Mouse (Mus musculus): ENCODE measurements around the gene H2al2a.
"Not testable (repeated sequence)": the region's sequence is repeated elsewhere in the genome, so short reads cannot be mapped to it uniquely, and the experiment has no call there.

Gene H2al2a

DNA sequence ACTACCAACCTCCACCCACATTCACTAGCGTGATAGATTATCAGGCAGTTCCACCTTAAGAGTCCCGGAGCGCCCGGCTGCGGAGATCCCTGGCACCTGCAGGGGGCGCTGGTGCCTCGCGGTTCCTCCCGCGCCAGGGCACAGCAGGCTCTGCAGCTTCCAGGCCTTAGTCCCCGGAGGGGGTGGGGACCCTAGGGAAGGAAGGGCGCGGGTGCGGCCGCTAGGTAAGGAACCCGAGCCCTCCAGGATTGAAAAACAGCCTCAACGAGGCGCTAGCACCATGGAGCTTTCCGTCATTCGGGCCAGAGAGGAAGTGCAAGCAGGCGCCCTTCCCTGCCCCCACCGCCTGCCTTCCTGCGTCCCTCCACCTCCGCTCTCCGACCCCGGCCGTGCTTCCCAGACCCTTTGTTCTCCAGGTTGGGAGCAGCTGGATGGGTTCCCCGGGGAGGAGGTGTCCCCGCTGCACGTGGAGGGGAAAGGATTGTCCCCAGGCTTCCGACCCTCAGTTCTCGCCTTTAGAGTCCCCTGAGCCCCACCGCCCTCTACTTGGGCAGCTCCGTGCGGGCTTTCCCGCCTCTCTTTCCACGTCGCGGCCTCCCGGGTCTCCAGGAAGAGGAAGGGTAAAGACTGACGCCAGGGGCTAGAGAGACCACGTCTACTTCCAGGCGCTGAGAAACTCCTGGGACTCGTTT is 30.8 kb upstream of the H2al2a start:
- DNase-seq, result peak; percentile 91

GRCm38 (mm10) chr2:18026116-18026947 is 29.6 kb upstream of the H2al2a start:
- peak; percentile 29 to 41 for DNase-seq

DNA sequence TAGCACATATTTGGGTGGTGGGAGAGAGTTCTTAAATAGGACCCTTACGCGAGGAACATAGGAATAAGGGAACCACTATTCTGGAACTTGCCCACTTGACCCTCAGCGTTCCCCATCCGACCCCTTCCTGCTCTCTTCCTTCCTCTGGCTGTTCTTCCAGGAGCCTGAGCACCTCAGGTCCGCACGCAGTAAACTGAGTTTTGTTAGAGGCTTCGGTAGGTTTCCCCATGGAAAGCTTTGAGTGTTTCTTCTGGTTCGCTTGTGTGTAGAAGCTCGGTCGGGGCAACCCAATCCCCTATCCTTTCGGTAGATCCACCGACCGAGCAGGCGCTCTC is 29.0 kb upstream of the H2al2a start:
- DNase-seq, result no peak

DNA sequence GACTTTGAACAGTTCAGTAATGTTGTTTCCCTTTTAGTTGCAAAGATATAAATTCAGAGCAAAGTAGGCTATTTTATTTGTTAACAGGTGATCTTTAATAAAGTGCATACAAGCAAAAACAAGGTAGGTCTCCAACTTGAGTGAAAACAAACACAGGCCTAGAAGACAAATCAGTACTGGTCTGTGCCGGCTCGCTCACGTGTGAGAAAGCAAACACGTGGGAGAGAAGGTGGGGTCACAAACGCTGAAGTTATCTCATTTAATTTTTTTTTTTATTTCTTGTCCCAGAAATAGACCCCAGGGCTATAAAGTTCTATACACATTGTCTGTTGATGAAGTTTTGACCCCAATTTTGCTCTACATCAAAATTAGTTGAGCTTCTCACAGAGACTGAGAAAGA is 28.4 kb upstream of the H2al2a start:
- DNase-seq, result no peak

- no peak for DNase-seq
Observed at GRCm38 (mm10) chr2:18022886-18023285, 26.1 kb upstream of the H2al2a start.

GRCm38 (mm10) chr2:18019122-18019521 is 22.4 kb upstream of the H2al2a start:
- DNase-seq, result no peak

DNA sequence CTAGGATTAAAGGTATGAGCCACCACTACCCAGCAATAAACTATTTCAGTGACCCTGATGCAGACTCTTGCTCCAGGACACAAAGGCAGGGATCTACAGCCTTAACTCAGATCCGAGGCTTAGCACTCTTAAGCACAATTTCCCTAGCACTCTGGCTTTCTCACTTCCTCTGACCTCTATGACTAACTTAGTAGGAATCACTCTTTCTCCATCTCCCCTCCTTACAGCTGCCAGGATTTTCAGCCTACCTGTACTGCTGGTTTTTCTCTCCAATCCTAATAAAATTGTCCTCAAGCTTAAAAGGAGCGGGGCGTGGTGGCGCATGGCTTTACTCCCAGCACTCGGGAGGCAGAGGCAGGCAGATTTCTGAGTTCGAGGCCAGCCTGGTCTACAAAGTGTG is 20.6 kb upstream of the H2al2a start:
- no peak for DNase-seq

DNA sequence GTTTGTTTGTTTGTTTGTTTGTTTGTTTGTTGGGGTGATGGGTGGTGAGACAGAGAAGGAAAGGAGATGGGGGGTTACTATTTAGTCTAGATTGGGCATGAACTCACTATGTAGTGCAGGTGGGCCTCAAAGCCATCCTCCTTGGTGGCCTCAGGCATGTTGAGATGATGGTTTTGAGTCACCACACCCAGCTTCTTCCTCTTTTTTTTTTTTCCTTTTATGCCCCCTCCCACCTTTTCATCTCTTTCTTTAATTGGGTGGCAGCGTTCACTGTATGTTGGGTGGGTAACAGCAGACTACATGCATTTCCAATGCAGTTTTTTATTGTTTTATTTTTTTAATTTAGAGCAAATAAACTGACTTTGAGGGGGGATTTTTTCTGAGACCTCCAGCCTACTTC is 19.9 kb upstream of the H2al2a start:
- no peak for DNase-seq

DNA sequence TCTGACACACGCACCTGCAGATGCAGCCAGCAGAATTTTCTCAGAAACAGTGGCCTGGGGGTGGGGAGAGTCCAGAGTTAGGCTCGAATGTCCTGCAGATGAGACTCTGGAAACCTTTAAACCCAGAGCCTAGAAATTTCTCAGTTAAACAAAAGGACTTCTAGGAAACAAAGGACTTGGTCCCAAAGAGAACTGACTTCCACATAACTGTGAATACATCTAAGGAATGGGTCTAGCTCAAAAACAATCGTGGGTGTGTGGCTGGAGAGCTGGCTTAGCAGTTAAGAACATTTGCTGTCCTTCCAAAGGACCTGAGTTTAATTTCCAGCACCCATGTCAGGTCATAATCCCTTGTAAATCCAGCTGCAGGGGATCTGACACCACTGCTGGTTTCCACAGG is 18.8 kb upstream of the H2al2a start:
- DNase-seq, result no peak

- DNase-seq, result no peak
Observed at GRCm38 (mm10) chr2:18012866-18013265, 16.1 kb upstream of the H2al2a start.

- no peak for DNase-seq
Observed at GRCm38 (mm10) chr2:18011226-18011625, 14.5 kb upstream of the H2al2a start.

GRCm38 (mm10) chr2:18005137-18005536 is 8.4 kb upstream of the H2al2a start:
- DNase-seq, result no peak

GRCm38 (mm10) chr2:18004286-18004685 is 7.5 kb upstream of the H2al2a start:
- no peak for DNase-seq

- no peak for DNase-seq
Observed at GRCm38 (mm10) chr2:18002306-18002705, 5.5 kb upstream of the H2al2a start.

DNA sequence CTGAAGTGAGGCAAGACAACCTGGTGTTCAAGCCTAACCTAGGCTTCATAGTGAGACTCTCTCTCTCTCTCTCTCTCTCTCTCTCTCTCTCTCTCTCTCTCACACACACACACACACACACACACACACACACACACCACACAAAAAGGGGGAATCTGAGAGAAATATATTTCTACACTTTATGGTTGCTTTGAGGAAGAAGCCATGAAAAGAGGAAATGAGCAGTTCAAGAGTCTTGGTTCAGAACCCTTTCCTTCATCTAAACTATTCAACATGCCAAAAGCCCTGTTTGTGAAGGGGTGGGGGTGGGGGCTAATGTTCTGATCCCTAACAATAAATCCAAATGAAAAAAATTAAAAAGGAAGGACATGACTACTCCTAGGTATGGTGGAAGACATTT is 7.2 kb downstream of the H2al2a start:
- DNase-seq, result no peak

GRCm38 (mm10) chr2:17989115-17989514 is 7.6 kb downstream of the H2al2a start:
- DNase-seq, result no peak

GRCm38 (mm10) chr2:17986694-17987093 is 10.1 kb downstream of the H2al2a start:
- no peak for DNase-seq

- DNase-seq, result no peak
Observed at GRCm38 (mm10) chr2:17984774-17985173, 12.0 kb downstream of the H2al2a start.

DNA sequence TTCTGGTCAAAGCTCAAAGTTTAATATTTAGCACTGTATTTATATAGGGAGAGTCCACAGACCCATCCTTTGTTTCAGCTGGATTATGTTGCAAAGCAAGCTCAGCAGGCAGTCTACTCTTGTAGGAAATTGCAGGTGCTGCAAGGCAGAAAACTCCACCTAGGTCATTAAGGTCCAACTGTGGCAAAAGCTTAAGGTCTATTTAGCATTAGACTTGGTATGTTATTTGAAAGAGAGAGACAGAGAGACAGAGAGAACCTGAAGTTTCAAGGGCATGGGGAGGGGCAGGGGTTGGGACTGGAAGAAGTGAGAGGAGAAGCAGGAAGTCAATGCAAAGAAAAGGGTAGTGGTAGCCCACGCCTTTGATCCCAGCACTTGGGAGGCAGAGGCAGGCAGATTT is 14.0 kb downstream of the H2al2a start:
- DNase-seq, result no peak

GRCm38 (mm10) chr2:17978706-17979105 is 18.1 kb downstream of the H2al2a start:
- no peak for DNase-seq

GRCm38 (mm10) chr2:17978251-17978650 is 18.5 kb downstream of the H2al2a start:
- not testable (repeated sequence) for DNase-seq

GRCm38 (mm10) chr2:17977645-17978044 is 19.1 kb downstream of the H2al2a start:
- DNase-seq, result not testable (repeated sequence)

GRCm38 (mm10) chr2:17975601-17976327 is 21.0 kb downstream of the H2al2a start:
- DNase-seq, result no peak

All from thymus, postnatal 36 days (tissue).